Mouse (Mus musculus) CD4-positive helper T cell, adult 2 months (primary cell): ENCODE measurements around the gene Kcnc3.

Source experiments
- DNase-seq: peaks from one replicate; pipeline ENCODE4 v3.0.0-alpha.2; 2012; ENCODE audit warnings: low read depth, missing footprints, low spot score

Kcnc3 gene

DNA sequence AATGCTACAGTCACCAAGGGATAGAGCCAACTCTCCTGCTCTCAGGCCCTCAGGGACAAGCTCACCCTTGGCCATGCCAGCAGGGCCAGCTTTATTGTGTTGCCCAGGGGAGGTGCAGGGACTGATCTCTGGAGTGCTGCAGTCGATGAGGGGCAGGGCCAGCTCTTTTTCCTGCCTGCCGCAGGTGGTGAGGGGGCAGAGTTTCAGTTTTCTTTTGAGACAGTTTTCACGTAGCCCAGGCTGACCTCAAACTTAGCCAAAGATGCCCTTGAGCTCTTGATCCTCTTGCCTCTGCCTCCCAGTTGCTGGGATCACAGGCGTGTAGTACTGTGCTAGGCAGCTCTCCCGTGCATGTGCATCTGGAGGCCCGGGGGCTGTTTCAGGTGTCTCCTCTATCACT lies 19.5 kb upstream of the Kcnc3 start:
- DNase-seq: no peak

DNA sequence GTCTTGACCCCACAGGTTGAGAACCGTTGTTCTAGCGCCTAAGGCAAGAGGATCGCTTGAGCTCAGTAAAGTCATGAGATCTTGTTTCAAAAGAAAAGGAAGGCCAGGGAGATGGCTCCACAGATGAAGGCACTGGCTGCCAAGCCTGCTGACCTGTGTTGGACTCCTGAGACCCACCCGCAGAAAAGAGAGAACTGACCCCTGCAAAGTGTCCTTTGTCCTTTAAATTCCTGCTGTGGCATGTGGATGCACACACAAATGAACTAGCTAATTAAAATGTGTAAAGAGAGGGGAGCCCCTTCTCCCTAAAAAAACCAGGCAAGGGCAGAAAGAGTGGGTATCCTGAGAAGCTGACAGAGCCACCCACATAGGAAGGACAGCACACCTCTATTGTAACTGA lies 18.7 kb upstream of the Kcnc3 start:
- DNase-seq: no peak

DNA sequence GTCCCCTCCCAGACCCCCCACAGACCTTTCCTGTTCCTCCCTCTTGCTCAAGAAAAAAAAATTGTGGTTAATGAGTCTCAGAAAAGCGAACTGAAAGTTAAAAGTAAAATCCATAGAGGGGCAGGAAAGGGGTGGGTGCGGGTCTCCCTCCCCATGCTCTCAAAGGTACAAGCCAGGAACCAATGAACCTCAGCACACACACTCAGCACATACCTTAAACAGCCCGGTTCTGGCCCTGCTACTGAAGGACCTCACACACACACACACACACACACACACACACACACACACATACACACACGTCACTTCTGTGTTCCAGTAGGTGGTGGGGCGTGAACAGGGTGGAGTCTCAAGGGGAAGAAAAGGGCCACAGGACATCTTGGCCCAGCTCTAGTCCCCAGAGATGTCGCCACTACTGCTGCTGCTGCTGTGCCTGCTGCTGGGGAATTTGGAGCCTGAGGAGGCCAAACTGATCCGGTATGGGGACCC lies 18.2 kb upstream of the Kcnc3 start, which contains the start of gene Napsa:
Gene Napsa (plus strand): TSS at position 168 of the 489 bp plus-strand sequence.
- no peak for DNase-seq

DNA sequence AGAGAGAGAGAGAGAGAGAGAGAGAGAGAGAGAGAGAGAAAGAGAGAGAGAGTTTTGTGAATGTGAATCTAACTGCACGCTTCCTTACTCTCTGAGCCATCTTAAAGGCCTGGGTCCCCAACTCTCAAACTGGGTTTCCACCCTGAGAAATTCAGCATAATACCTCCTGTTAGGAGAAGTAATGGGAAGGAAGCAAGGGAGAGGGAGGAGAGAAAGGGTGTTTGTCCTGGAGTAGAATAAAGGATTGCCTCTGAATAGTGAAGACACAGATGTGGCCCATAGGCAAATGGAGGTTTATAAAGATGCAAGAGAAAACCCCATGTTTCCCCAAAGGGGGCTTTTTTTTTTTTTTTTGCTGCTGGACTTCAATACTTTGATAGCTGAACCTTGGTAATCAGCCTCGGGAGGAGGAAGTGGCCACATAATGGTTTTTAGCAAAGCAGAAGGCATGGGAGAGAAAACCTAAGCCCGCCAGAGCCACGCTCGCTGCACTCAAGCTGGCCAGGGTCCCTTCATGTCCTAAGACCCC lies 17.4 kb upstream of the Kcnc3 start:
- no peak for DNase-seq

DNA sequence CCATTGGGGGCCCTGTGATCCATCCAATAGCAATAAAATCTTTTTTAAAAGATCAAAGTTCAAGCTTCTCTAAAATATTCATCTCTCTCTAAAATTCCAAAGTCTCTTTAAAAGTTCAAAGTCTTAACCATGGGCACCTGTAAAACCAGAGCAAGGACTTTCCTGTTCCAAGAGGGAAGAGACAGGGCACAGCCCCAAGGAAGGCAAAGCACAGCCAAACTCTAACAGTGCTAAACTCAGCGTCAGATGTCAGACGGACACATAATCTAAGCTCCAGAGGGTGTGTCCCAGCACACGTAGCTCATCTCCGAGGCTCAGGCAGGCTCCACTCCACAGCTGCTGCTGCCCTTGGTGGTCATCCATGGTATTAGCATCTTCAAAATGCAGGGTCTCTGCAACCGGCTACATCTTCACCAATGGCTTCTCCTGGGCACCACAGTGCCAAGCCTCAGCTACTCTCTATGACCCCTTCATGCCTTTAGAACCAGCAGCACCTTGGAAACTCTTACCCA lies 14.1 kb upstream of the Kcnc3 start:
- DNase-seq: no peak

DNA sequence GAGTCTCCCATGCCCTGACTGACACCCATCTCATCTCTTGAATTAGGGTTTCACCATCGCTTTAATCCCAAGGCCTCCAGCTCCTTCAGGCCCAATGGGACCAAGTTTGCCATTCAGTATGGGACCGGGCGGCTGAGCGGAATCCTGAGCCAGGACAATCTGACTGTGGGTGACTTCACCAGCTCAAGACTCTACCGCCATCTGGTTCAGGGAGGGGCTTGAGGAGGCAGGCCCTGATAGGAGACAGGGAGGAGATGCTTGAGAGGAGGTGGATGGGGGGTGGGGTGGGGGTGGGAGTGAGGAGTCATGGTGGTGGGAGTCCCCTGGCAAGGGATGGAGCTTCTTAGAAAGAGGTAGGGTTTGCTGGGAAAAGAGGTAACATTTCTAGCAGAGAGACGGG lies 8.8 kb upstream of the Kcnc3 start:
- no peak for DNase-seq

DNA sequence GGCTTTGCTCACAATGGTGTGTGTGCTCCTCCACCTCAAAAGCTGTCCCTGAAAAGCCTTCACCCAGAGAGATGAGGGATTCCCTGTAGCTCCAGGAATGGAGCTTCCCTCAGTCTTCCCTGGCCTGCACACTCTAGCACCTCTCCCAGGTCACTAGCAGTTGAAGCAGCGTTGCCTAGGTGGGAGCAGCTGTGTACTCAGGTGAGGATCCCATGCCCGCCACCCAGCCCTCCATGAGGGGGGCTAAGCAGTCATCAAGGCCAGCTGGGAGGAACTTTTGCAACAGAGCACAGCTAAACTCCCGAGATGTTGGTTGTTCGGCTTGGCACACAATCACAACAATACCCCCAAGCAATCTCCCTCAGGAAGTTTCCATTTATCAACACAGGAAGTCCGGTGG lies 7.8 kb upstream of the Kcnc3 start:
- no peak for DNase-seq

DNA sequence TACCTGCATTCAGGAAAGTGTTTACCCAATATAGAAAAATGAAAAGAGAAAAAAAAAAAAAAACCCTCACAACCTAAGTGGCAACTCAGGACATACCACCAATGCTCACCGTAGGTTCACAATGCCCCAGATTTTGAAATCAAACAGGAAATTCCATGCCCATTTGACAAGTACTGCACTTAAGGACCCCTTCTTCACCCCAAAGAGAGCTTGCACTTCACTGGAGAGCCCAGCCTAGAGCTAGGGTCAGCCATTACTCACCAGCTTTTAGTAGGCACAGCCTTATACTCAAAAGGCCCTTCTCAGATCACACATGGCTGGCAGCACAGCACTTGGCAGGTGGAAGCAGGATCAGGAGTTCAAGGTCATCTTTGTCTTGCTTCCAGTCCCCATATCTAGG lies 7.3 kb upstream of the Kcnc3 start:
- no peak for DNase-seq

DNA sequence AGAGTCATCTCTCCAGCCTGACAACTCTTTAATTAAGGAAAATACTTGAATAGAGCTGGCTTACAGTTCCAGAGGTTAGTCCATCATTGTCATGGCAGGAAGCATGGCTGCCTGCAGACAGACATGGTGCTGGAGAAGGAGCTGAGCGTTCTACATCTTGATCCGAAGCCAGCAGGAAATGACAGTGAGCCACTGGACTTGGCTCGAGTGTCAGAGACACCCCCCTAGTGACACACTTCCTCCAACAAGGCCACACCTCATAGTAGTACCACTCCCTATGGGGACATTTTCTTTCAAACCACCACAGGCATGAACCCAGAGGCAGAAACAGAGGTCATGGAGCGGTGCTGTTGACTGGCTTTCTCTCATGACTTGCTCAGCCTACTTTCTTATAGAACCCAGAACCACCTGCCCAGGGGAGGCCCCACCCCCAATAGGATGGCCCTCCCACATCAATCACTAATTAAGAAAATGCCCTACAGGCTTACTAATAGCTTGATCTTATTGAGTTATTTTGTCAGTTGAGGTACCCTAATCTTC lies 6.1 kb upstream of the Kcnc3 start:
- no peak for DNase-seq

DNA sequence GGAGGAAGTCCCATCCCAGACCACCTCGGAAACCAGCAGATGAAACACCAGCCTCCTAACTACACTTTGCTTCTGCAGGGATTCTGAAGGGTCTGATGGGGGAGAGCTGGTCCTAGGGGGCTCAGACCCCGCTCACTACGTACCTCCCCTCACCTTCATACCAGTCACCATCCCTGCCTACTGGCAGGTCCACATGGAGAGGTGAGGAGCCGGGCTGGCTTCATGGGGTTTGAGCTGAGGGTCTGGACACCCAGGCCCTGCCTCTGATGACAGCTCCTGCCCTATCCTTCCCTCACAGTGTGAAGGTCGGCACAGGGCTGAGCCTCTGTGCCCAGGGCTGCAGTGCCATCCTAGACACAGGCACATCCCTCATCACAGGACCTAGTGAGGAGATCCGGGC lies 5.5 kb upstream of the Kcnc3 start:
- DNase-seq: no peak

DNA sequence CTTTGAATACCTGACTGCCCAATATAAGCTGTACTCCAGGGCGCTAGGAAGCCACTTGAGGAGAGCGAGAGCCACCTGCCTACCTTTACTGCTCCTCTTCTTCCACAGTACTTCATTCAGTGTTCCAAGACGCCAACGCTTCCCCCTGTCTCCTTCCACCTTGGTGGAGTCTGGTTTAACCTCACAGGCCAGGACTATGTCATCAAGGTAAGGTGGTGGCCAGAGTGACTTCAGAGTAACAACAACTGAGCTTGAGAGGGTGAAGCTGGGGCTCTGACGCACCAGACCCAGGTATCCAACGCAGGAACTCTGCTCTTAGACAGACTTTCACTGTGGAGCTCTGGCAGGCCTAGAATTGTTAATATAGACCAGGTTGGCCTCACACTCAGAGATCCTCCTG lies 4.9 kb upstream of the Kcnc3 start:
- no peak for DNase-seq

DNA sequence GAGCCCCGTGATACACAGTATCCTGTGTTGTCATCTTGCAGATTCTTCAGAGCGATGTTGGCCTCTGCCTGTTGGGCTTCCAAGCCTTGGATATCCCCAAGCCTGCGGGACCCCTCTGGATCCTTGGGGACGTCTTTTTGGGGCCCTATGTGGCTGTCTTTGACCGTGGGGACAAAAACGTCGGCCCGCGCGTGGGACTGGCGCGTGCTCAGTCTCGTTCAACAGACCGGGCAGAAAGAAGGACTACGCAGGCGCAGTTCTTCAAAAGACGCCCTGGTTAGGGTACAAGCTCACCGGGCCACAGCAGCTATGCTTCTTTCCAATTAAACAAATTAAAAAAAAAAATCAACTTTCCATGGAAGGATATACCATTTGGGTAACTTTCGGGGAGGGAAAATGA lies 3.9 kb upstream of the Kcnc3 start:
- DNase-seq: no peak

DNA sequence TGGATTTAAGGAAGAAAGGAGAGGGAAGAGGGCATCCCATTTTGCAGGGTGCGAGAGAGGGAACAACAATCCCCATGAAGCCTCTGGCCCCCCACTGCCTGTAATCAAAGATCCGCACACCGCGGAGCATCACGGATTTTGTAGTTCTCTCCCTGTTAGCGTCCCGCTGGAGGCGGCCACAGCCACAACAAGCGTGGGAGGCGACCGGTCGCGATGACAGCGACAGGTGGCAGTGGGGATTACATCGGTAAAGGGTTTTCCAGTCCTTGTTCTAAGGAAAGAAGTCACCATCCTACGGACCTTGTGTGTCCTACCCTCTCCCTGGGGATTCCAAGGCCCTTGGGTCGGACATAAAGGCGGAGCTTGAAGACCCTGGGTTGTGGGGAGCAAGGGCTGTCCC lies 3.5 kb upstream of the Kcnc3 start:
- peak; percentile 27 for DNase-seq

DNA sequence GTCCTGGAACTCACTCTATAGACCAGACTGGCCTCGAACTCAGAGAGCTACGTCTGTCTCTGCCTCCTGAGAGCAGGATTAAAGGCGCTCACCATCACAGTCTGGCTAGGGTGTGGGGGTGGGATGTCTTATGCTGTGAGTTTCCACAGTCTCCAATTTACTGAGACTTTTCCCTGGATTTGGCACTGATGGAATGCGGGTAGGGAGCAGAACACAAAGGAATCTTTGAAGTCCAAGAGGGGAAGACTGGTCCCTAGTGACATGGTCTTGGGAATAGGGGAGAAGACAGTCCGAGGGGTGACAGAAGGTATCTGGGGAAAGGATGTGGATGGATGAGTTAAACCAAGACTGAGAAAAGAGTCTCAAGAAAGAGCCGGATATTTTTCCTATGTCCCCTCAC lies 2.8 kb upstream of the Kcnc3 start:
- no peak for DNase-seq

DNA sequence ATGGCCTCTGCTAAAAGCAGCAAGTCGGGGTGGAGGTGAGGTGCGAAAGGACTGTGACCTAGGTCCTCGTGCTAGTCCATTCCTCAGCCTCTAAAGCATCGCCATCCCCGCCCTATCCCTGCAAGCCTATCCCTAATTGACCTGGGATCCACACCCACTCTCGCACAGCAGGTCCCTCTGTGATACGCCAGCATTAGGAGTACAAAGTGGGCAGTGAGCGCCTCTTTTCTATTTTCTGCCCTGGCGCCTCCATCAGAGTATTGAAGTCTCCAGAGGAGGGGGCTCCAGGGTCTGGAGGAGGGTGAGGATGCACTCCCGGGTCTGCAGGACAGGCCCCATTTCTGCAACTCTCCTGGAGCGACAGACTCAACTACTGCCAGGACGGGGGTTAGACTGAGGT lies 2.1 kb upstream of the Kcnc3 start:
- no peak for DNase-seq

DNA sequence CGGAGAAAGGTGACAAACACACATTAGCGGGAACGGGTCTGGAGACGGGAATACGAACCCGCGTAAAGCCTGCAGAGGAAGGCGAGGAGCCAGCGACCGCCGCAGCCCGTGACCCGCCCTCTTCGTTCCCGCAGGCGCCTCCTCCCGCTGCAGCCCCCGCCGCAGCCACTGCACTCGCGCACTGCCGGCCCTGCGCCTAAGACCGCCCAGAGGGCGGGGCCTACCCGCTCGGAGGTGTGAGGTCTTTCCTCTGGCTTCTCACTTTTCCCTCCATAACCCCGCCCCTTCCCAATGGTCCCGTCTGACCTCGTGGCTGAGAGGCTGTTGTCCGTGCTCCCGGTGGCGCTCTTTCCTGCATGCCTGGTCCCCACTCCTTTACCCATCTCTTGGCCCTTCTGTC lies 1.3 kb upstream of the Kcnc3 start:
- DNase-seq: peak; percentile 58

DNA sequence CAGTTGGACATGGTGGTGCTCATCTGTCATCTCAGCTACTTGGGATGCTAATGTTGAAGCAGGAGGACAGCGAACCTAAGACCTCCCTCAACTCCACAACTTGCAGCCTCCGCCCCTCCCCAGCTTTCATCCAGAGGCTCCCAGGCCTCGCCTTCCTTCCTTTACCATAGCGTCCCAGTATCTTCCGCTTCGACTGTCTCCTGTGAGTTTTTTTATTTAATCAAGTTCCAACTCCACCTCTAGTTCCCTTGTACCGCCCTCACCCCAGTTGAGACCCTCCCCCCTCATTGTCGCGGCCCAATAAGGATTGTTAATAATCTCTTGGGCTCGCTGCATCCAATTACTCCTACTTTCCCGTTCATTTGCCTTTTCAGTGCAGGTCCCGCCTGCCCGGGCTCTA lies 518 bp upstream of the Kcnc3 start:
- no peak for DNase-seq

DNA sequence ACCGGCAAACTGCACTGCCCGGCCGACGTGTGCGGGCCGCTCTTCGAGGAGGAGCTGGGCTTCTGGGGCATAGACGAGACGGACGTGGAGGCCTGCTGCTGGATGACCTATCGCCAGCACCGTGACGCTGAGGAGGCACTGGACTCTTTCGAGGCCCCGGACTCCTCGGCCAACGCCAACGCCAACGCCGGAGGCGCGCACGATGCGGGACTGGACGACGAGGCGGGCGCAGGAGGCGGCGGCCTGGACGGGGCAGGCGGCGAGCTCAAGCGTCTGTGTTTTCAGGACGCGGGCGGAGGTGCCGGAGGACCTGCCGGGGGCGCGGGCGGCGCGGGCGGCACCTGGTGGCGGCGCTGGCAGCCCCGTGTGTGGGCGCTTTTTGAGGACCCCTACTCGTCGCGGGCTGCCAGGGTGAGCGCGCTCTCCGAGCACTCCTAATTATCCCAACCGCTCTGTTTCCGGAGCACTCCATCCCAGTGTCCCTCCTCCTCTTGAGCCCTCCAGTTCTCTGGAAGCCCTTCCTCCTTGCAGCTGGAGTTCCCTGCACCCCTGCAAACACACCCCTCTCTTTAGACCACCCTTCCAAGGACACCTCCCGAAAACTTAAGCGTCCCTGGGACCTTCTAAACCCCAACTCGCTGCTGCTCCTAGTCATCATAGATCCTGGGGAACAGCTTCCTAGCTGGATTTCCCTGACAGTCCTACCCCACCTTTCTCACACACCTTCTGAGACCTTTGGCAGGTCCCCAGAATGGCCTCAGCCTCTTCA lies 1.1 kb downstream of the Kcnc3 start:
- DNase-seq: no peak

DNA sequence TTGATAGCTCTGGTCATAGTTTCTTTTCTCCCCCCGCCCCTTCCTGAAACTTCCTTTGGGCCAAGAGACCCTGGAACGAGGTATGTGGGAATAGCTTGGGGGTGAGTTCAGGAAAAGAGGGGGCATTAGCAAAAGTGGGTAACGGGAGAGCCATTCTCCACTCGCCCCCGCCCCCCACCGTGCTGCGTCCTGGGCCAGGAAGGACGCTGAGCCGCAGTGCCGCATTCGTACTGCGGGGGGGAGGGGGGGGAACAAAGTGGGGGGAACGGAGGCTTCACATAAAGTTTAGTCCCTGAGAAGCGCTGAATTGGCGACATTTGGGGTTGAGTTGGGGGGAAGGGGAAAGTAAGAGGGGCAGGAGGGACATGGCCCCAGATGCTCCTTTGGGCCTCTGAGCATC lies 2.6 kb downstream of the Kcnc3 start:
- no peak for DNase-seq

DNA sequence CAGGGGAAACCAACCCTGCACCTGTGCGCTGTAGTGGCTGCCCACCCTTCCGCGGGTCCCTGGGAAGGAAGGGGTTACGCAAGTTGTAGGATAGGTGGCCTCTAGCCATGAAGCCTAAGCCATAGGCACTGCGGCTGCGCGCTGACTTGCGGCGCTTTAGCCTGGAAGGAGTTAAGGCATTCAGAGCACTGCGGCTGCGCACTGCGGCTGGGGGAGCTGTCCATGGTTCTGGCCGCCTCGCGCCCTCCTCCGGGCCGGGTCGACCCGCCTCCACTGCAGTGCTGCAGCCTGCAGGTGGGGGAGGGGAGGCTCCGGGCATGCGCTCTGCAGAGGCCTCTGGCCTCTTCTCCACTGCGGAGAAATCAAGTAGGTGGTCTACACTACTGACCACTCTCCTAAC lies 3.3 kb downstream of the Kcnc3 start:
- peak; percentile 51 for DNase-seq

DNA sequence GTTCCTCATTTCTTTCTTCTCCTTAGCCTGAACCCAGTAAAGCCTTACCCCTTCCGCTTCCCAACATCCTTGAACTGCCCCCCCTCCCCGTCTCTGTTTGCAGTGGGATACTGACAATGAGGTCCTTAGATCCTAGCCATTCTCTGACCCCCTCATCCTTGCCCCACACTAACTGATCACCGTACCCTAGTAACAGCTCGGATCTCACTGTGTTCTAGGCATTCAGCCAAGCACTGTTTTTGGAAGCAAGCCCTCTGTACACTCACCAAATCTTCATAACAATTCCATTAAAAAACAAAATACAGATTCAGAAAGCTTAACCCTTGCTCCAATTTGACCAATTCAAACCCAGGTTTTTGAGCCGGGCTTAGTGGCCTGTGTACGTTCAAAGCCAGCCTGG lies 3.8 kb downstream of the Kcnc3 start:
- DNase-seq: no peak

DNA sequence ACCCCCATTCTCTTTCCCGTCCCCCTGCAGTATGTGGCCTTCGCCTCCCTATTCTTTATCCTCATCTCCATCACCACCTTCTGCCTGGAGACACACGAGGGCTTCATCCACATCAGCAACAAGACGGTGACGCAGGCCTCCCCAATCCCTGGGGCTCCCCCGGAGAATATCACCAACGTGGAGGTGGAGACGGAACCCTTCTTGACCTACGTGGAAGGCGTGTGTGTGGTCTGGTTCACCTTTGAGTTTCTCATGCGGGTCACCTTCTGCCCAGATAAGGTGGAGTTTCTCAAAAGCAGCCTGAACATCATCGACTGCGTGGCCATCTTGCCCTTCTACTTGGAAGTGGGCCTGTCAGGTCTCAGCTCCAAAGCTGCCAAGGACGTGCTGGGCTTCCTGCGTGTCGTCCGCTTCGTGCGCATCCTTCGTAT lies 4.7 kb downstream of the Kcnc3 start:
- no peak for DNase-seq

DNA sequence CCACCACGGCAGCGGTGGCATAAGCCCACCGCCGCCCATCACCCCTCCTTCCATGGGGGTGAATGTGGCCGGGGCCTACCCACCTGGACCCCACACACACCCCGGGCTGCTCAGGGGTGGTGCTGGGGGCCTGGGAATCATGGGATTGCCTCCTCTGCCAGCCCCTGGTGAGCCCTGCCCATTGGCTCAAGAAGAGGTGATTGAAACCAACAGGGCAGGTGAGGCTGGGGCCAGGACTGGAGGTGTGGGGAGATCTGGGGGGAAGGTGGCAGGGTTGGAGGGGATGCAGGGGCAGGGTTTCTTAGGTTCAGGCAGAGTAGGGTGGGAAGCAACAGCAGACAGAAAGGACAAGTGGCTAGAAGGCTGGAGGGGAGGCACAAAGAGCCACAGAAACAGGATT lies 5.6 kb downstream of the Kcnc3 start:
- no peak for DNase-seq
